Mouse (Mus musculus): ENCODE results near the gene Mrtfb.

- TF ChIP-seq POLR2A (IDR thresholded peaks at IDR 0.05; ENCODE audit: insufficient read depth, low read depth, low read length) (no peak), CTCF (IDR thresholded peaks at IDR 0.05) (no peak)
These were observed 131.0 kb downstream of the Mrtfb start for GRCm38 (mm10) chr16:13387306-13387705.

All from heart, adult 2 months (tissue).